Mouse (Mus musculus) heart, postnatal 10 days (tissue): ENCODE data around the gene Gm5478. TPM values are rescaled to one million over a fixed set of nuclear protein-coding genes. Genes with fewer than 3 reads are reported as not detected.
"Not testable (repeated sequence)": the region's sequence is repeated elsewhere in the genome, so short reads cannot be mapped to it uniquely, and the experiment has no call there.

Experiments used
- DNase-seq, 2 experiments: peaks; one replicate each; pipeline ENCODE4 v3.0.0; 2021
- intact Hi-C: fragments of 180-260 bp; cut with DNase I; formaldehyde crosslinking; loops from one replicate; pipeline ENCODE4 v1.15.1; 2025
- microRNA-seq, 2 experiments: library from miRNA; unstranded; fragments of <30 nt; microRNA quantifications; one replicate each; pipeline ENCODE4 v1.2.0; 2022
- total RNA-seq, 2 experiments: library from RNA; stranded (reverse); gene quantifications; 2 replicates each; pipeline ENCODE4 v1.2.3; 2021

Gm5478 gene
- not detected for total RNA-seq

- intact Hi-C loops, result no loop called here
- no peak for DNase-seq
These were observed at the start of gene Gm5478 for GRCm38 (mm10) chr15:101647280-101647679. TSS of gene Gm5478 (minus strand) at chr15:101647380.

GRCm38 (mm10) chr15:101694207-101694606 lies 47.0 kb upstream of the Gm5478 start, which contains the start of gene Krt6a:
TSS of gene Krt6a (minus strand) at chr15:101694307.
- intact Hi-C loops, result no loop called here
- no peak for DNase-seq

- DNase-seq, intact Hi-C loops: not testable (repeated sequence)
These were observed 43.3 kb upstream of the Gm5478 start for GRCm38 (mm10) chr15:101690460-101690859.

- no peak for DNase-seq
- intact Hi-C loops, result no loop called here
These were observed 41.0 kb upstream of the Gm5478 start for GRCm38 (mm10) chr15:101688161-101688560.

- no peak for DNase-seq
- intact Hi-C loops, result no loop called here
These were observed 33.0 kb upstream of the Gm5478 start, which contains the start of gene Krt6b for GRCm38 (mm10) chr15:101680187-101680586. TSS of gene Krt6b (minus strand) at chr15:101680287.

- DNase-seq, result no peak
- intact Hi-C loops, result no loop called here
These were observed 28.8 kb upstream of the Gm5478 start for GRCm38 (mm10) chr15:101675978-101676377.

GRCm38 (mm10) chr15:101652736-101653265 lies 5.6 kb upstream of the Gm5478 start:
- intact Hi-C loops, result no loop called here
- no peak for DNase-seq

- no peak for DNase-seq
- intact Hi-C loops, result no loop called here
These were observed 19.3 kb downstream of the Gm5478 start, which contains the start of gene Gm5414 for GRCm38 (mm10) chr15:101627884-101628283. TSS of gene Gm5414 (minus strand) at chr15:101628188.

GRCm38 (mm10) chr15:101599123-101599522 lies 48.1 kb downstream of the Gm5478 start:
- no peak for DNase-seq
- intact Hi-C loops, result no loop called here

Small RNAs within 50 kb of the gene (microRNA-seq; reads per million reads assigned to microRNA genes)
- 0 reads per million in 2 experiments for gene Gm44342
- 0 reads per million in 2 experiments for gene Gm44383
- gene Gm44479, result 0 reads per million in 2 experiments

Other genes starting within 250 kb of the Gm5478 start
- gene Krt7, start 236.3 kb downstream of the Gm5478 start, total RNA-seq, result 1 to 10 TPM; 3.8 to 4.5 TPM
- gene Krt87, start 208.6 kb downstream of the Gm5478 start, total RNA-seq, result not detected
- gene Krt88, start 199.6 kb downstream of the Gm5478 start, total RNA-seq, result not detected
- not detected for gene Krt81, start 183.6 kb downstream of the Gm5478 start, total RNA-seq
- gene Krt86, start 173.9 kb downstream of the Gm5478 start, total RNA-seq, result not detected
- gene Krt83, start 155.9 kb downstream of the Gm5478 start, total RNA-seq, result not detected
- gene Gm49425, start 130.1 kb downstream of the Gm5478 start, total RNA-seq, result not detected
- gene Krt84, start 114.6 kb downstream of the Gm5478 start, total RNA-seq, result not detected
- gene Krt82, start 96.7 kb downstream of the Gm5478 start, total RNA-seq, result not detected
- not detected for gene Krt90, start 84.4 kb downstream of the Gm5478 start, total RNA-seq
- gene Krt75, start 73.5 kb downstream of the Gm5478 start, total RNA-seq, result not detected
- gene Gm5414, start 19.2 kb downstream of the Gm5478 start, total RNA-seq, result not detected
- gene Krt6b, start 32.9 kb upstream of the Gm5478 start, total RNA-seq, result under 1 TPM; 0.12 to 0.15 TPM
- not detected for gene Krt6a, start 46.9 kb upstream of the Gm5478 start, total RNA-seq
- gene Krt5, start 65.5 kb upstream of the Gm5478 start, total RNA-seq, result not detected
- not detected for gene Krt71, start 95.7 kb upstream of the Gm5478 start, total RNA-seq
- gene Krt72, start 139.1 kb upstream of the Gm5478 start, total RNA-seq, result not detected
- gene Krt73, start 155.0 kb upstream of the Gm5478 start, total RNA-seq, result not detected
- gene Krt2, start 170.8 kb upstream of the Gm5478 start, total RNA-seq, result not detected
- gene Krt1, start 203.4 kb upstream of the Gm5478 start, total RNA-seq, result not detected
- gene Krt77, start 222.3 kb upstream of the Gm5478 start, total RNA-seq, result not detected
- gene Krt76, start 245.5 kb upstream of the Gm5478 start, total RNA-seq, result not detected